Mouse (Mus musculus) brain, embryonic 14.5 days (tissue): ENCODE results near the gene Cog3. TPM values are rescaled to one million over a fixed set of nuclear protein-coding genes. Genes with fewer than 3 reads are reported as not detected.

Experiments
- DNase-seq: peaks from one replicate; pipeline ENCODE4 v3.0.0-alpha.2; 2011; ENCODE audit warnings: low read depth
- CTCF ChIP-seq: fragments of 200-500 bp; IDR thresholded peaks from 2 replicates; pipeline ENCODE4 v1.5.1; 2012; ENCODE audit warnings: inconsistent platforms, mild to moderate bottlenecking, moderate library complexity, borderline replicate concordance; ENCODE audit not compliant: insufficient read depth, insufficient read length; ENCODE audit errors: extremely low read depth
- POLR2A ChIP-seq: fragments of 200-500 bp; IDR thresholded peaks from 2 replicates; pipeline ENCODE4 v1.6.1; 2012; ENCODE audit warnings: mild to moderate bottlenecking, inconsistent platforms, borderline replicate concordance; ENCODE audit not compliant: poor library complexity, insufficient read depth, insufficient read length, severe bottlenecking; ENCODE audit errors: extremely low read depth
- polyA plus RNA-seq: library from polyadenylated mRNA; depleted of rRNA; stranded (reverse); fragments of >200 nt; gene quantifications from 2 replicates; pipeline ENCODE4 v1.2.3, GENCODE M21; 2012

Gene Cog3
- polyA plus RNA-seq, 1 experiment, result 24.4 TPM

- no peak for DNase-seq
- TF ChIP-seq CTCF (no peak), POLR2A (no peak)
These were observed 3.5 kb upstream of the Cog3 start for GRCm38 (mm10) chr14:75757821-75758220.

- no peak for DNase-seq
- TF ChIP-seq CTCF (no peak), POLR2A (no peak)
These were observed 2.7 kb upstream of the Cog3 start for GRCm38 (mm10) chr14:75756971-75757370.

GRCm38 (mm10) chr14:75753206-75753605 is 1.1 kb downstream of the Cog3 start:
- no peak for DNase-seq
- TF ChIP-seq POLR2A (no peak), CTCF (no peak)

GRCm38 (mm10) chr14:75751040-75751439 is 3.3 kb downstream of the Cog3 start:
- TF ChIP-seq POLR2A (no peak), CTCF (no peak)
- no peak for DNase-seq

GRCm38 (mm10) chr14:75749123-75749522 is 5.2 kb downstream of the Cog3 start:
- TF ChIP-seq POLR2A (no peak), CTCF (no peak)
- DNase-seq, result no peak

GRCm38 (mm10) chr14:75747960-75748359 is 6.4 kb downstream of the Cog3 start:
- DNase-seq, result no peak
- no peak for TF ChIP-seq CTCF

GRCm38 (mm10) chr14:75741904-75742303 is 12.4 kb downstream of the Cog3 start:
- no peak for DNase-seq
- TF ChIP-seq CTCF (no peak), POLR2A (no peak)

- DNase-seq, result no peak
- TF ChIP-seq POLR2A (no peak), CTCF (no peak)
These were observed 18.7 kb downstream of the Cog3 start for GRCm38 (mm10) chr14:75735597-75735996.

GRCm38 (mm10) chr14:75732631-75733030 is 21.7 kb downstream of the Cog3 start:
- no peak for TF ChIP-seq POLR2A
- DNase-seq, result no peak

- DNase-seq, result no peak
- TF ChIP-seq POLR2A (no peak), CTCF (no peak)
These were observed 23.0 kb downstream of the Cog3 start for GRCm38 (mm10) chr14:75731361-75731760.

GRCm38 (mm10) chr14:75728111-75728510 is 26.2 kb downstream of the Cog3 start:
- no peak for DNase-seq
- TF ChIP-seq POLR2A (no peak), CTCF (no peak)

GRCm38 (mm10) chr14:75727046-75727445 is 27.3 kb downstream of the Cog3 start:
- TF ChIP-seq CTCF (peak; percentile 31; the same call in 1 of the 2 replicates), POLR2A (no peak)
- peak; percentile 18 for DNase-seq

- no peak for TF ChIP-seq CTCF
- no peak for TF ChIP-seq POLR2A
- DNase-seq, result no peak
These were observed 31.5 kb downstream of the Cog3 start for GRCm38 (mm10) chr14:75722816-75723215.

- TF ChIP-seq POLR2A, result no peak
- peak; percentile 78; the same call in 1 of the 2 replicates for TF ChIP-seq CTCF
- DNase-seq, result peak; percentile 90
These were observed 32.2 kb downstream of the Cog3 start for GRCm38 (mm10) chr14:75721977-75722563.
